ENCODE assay signal across 13 mouse cellular contexts in the genomic region with DNA sequence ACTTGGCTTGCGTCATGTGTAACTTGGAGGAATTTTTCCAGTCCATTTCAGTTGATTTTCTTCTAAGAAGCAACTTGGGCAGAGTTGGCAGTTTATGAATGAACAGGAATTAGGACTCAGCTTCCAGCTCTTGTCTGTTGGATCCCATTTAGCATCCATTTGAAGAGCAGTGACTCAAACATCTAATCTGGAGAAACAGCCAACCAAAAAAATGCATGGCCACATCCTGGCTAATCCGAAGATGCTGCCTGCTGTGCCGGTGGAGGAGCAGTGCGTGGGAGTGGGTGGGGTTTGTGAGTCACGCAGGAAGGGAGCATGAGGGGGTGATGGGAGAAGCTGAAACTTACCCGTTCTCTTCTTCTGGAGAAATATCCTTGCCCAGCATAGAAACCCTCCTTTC.
DNase-seq lines count a peak whose midpoint lies in the region; TF ChIP-seq lines count a peak whose summit lies in the region.
"Had no signal": no experiment of that assay in that cellular context is flagged by ENCODE, and none has a peak within 500 bp of the region (broad histone marks: within the 10 kb centered on the region; RNA-seq: fewer than 3 reads in every experiment).

No protein-coding gene starts in this region.

- TF ChIP-seq POLR2A in embryonic fibroblast, embryonic 13.5 days (IDR thresholded peaks at IDR 0.05; ENCODE audit: low read depth, low read length), result no peak

- no peak for TF ChIP-seq CTCF in embryonic fibroblast, embryonic 13.5 days (IDR thresholded peaks at IDR 0.05; ENCODE audit: borderline replicate concordance, insufficient read depth, low read length)

- peak; percentile 48 for DNase-seq in layer of hippocampus, adult 11-12 months (ENCODE audit: low spot score)
- DNase-seq in layer of hippocampus, adult 9-10 months (ENCODE audit: low spot score), result no peak
- DNase-seq in layer of hippocampus, postnatal 36 days, result peak; percentile 51 to 66
- peak; percentile 61 for DNase-seq in right cerebral cortex, postnatal 14 days
- no peak for DNase-seq in yolk sac, embryonic 10.5 days (ENCODE audit: low spot score)
- DNase-seq in embryo, embryonic 10.5 days (ENCODE audit: low spot score), result no peak
- no peak for DNase-seq in spleen, postnatal 36 days (ENCODE audit: low spot score in 2 of 2)
- DNase-seq: adrenal gland, postnatal 14 days; cerebellum, adult 18-20 months; kidney, postnatal 25 days had no signal

- no peak overlapping the region for H3K4me3 ChIP-seq in embryonic fibroblast, embryonic 13.5 days (ENCODE audit: insufficient read depth, low read length)
- H3K4me3 ChIP-seq: embryonic facial prominence, embryonic 13.5 days; heart, embryonic 15.5 days had no signal

- peak overlapping the region; percentile 90 for H3K27ac ChIP-seq in embryonic fibroblast, embryonic 13.5 days (ENCODE audit: insufficient read depth, low read length)
- H3K27ac ChIP-seq: embryonic facial prominence, embryonic 13.5 days; heart, embryonic 15.5 days had no signal

- H3K4me1 ChIP-seq in embryonic fibroblast, embryonic 13.5 days (ENCODE audit: control insufficient read depth, insufficient read depth, low read length), result peaks cover 18% of the 10 kb centered on the region
- H3K4me1 ChIP-seq: heart, embryonic 15.5 days had no signal

Comparison
In these comparisons a context has a peak if more than half of its experiments do, and no peak if none do; other contexts are left out.
1. DNase-seq: peak in layer of hippocampus, adult 11-12 months (single experiment), layer of hippocampus, postnatal 36 days (2 of 2) and right cerebral cortex, postnatal 14 days (single experiment); none in layer of hippocampus, adult 9-10 months (single experiment), yolk sac, embryonic 10.5 days (single experiment), embryo, embryonic 10.5 days (single experiment) and spleen, postnatal 36 days (0 of 2).